Mouse (Mus musculus) gastrocnemius, adult 2 months (tissue): ENCODE results near the gene Bdh2. TPM values are rescaled to one million over a fixed set of nuclear protein-coding genes. Genes with fewer than 3 reads are reported as not detected.
A peak's percentile ranks its signal among the peaks of the same experiment; 100 is the strongest.

Source experiments
- DNase-seq: peaks from one replicate; pipeline ENCODE4 v3.0.0; 2022
- H3K27ac ChIP-seq: fragments of 200-600 bp; 2 replicates; pipeline ENCODE4 v1.8.1; 2022; ENCODE audit warnings: mild to moderate bottlenecking
- H3K4me3 ChIP-seq: fragments of 200-600 bp; 2 replicates; pipeline ENCODE4 v1.8.1; 2022; ENCODE audit warnings: mild to moderate bottlenecking, moderate library complexity
- CTCF ChIP-seq: fragments of 200-600 bp; IDR thresholded peaks from 2 replicates; pipeline ENCODE4 v1.8.1; 2022; ENCODE audit warnings: antibody characterized with exemption, mild to moderate bottlenecking, moderate library complexity
- intact Hi-C: fragments of 180-260 bp; cut with DNase I; formaldehyde crosslinking; loops from one replicate; pipeline ENCODE4 v1.15.1; 2025
- total RNA-seq, 2 experiments: library from RNA; stranded (reverse); gene quantifications; 2 replicates each; pipeline ENCODE4 v1.2.3; 2021

Gene Bdh2
- total RNA-seq, 2 experiments from 2014 or later: 2.4 to 2.9 TPM

GRCm38 (mm10) chr3:135273047-135273446, 8.0 kb upstream of the Bdh2 start:
- TF ChIP-seq CTCF: no peak
- Histone ChIP-seq H3K27ac (no peak overlapping the region), H3K4me3 (peak overlapping the region; percentile 21)
- intact Hi-C loops: no loop called here
- peak; percentile 44 for DNase-seq

- H3K27ac ChIP-seq: peak overlapping the region; percentile 72
- intact Hi-C loops: loop anchor here (5.0 to 10.0 kb wide), 5 partner anchors 47 to 447 kb away; no protein-coding TSS in a partner anchor
- TF ChIP-seq CTCF: no peak
- no peak for DNase-seq
- H3K4me3 ChIP-seq: no peak overlapping the region
These were observed 861 bp upstream of the Bdh2 start for GRCm38 (mm10) chr3:135280160-135280559.

- Histone ChIP-seq H3K27ac (peak overlapping the region; percentile 72), H3K4me3 (peak overlapping the region; percentile 61)
- intact Hi-C loops: loop anchor here (5.0 to 10.0 kb wide), 5 partner anchors 46 to 446 kb away; no protein-coding TSS in a partner anchor
- no peak for DNase-seq
- TF ChIP-seq CTCF: no peak
These were observed 680 bp downstream of the Bdh2 start for GRCm38 (mm10) chr3:135281701-135282100.

GRCm38 (mm10) chr3:135285256-135285655, 4.2 kb downstream of the Bdh2 start:
- no peak for DNase-seq
- intact Hi-C loops: loop anchor here (10.0 kb wide), 2 partner anchors 110 to 220 kb away; no protein-coding TSS in a partner anchor
- Histone ChIP-seq H3K4me3 (no peak overlapping the region), H3K27ac (no peak overlapping the region)
- no peak for TF ChIP-seq CTCF

GRCm38 (mm10) chr3:135285807-135286206, 4.8 kb downstream of the Bdh2 start:
- no peak for TF ChIP-seq CTCF
- Histone ChIP-seq H3K4me3 (no peak overlapping the region), H3K27ac (no peak overlapping the region)
- DNase-seq: no peak
- intact Hi-C loops: loop anchor here (10.0 kb wide), 2 partner anchors 109 to 219 kb away; no protein-coding TSS in a partner anchor

GRCm38 (mm10) chr3:135288138-135288750, 7.2 kb downstream of the Bdh2 start:
- no peak for TF ChIP-seq CTCF
- no peak for DNase-seq
- H3K27ac ChIP-seq: no peak overlapping the region
- H3K4me3 ChIP-seq: no peak overlapping the region
- intact Hi-C loops: loop anchor here (10.0 kb wide), 2 partner anchors 107 to 217 kb away; no protein-coding TSS in a partner anchor

GRCm38 (mm10) chr3:135289148-135289547, 8.1 kb downstream of the Bdh2 start:
- intact Hi-C loops: loop anchor here (10.0 kb wide), 2 partner anchors 106 to 216 kb away; no protein-coding TSS in a partner anchor
- no peak for TF ChIP-seq CTCF
- no peak for DNase-seq
- Histone ChIP-seq H3K27ac (no peak overlapping the region), H3K4me3 (no peak overlapping the region)

GRCm38 (mm10) chr3:135290249-135290894, 9.4 kb downstream of the Bdh2 start:
- no peak overlapping the region for H3K27ac ChIP-seq
- DNase-seq: peak; percentile 42
- intact Hi-C loops: loop anchor here (5.0 kb wide), 1 partner anchor 442 kb away; no protein-coding TSS in a partner anchor
- TF ChIP-seq CTCF: peak; percentile 74
- H3K4me3 ChIP-seq: no peak overlapping the region

- no peak overlapping the region for H3K27ac ChIP-seq
- intact Hi-C loops: loop anchor here (5.0 kb wide), 1 partner anchor 439 kb away; no protein-coding TSS in a partner anchor
- TF ChIP-seq CTCF: no peak
- no peak for DNase-seq
- H3K4me3 ChIP-seq: no peak overlapping the region
These were observed 12.7 kb downstream of the Bdh2 start for GRCm38 (mm10) chr3:135293703-135294102.

GRCm38 (mm10) chr3:135295559-135295958, 14.5 kb downstream of the Bdh2 start:
- intact Hi-C loops: no loop called here
- Histone ChIP-seq H3K27ac (no peak overlapping the region), H3K4me3 (no peak overlapping the region)
- no peak for DNase-seq
- TF ChIP-seq CTCF: no peak

GRCm38 (mm10) chr3:135298560-135298959, 17.5 kb downstream of the Bdh2 start:
- TF ChIP-seq CTCF: no peak
- H3K27ac ChIP-seq: no peak overlapping the region
- intact Hi-C loops: no loop called here
- no peak overlapping the region for H3K4me3 ChIP-seq
- no peak for DNase-seq

- intact Hi-C loops: no loop called here
- no peak overlapping the region for H3K4me3 ChIP-seq
- no peak overlapping the region for H3K27ac ChIP-seq
- TF ChIP-seq CTCF: no peak
- no peak for DNase-seq
These were observed 19.1 kb downstream of the Bdh2 start for GRCm38 (mm10) chr3:135300081-135300480.

- intact Hi-C loops: no loop called here
- Histone ChIP-seq H3K27ac (no peak overlapping the region), H3K4me3 (no peak overlapping the region)
- no peak for TF ChIP-seq CTCF
- no peak for DNase-seq
These were observed 23.0 kb downstream of the Bdh2 start for GRCm38 (mm10) chr3:135304060-135304459.
